ENCODE assay signal across 8 mouse cellular contexts in genomic region chr9:72699702-72700101, GRCm38 (mm10). TPM values are rescaled to one million over a fixed set of nuclear protein-coding genes. Genes with fewer than 3 reads are reported as not detected.
DNase-seq lines count a peak whose midpoint lies in the region; ATAC-seq and TF ChIP-seq lines count a peak whose summit lies in the region.
"Had no signal": no experiment of that assay in that cellular context is flagged by ENCODE, and none has a peak within 500 bp of the region (broad histone marks: within the 10 kb centered on the region; RNA-seq: fewer than 3 reads in every experiment).

No protein-coding gene starts in this region.

- no peak overlapping the region for H3K4me3 ChIP-seq in lung, postnatal 0 days (ENCODE audit: low read depth, low read length)
- H3K4me3 ChIP-seq in heart, embryonic 15.5 days, result no peak overlapping the region
- no peak overlapping the region for H3K4me3 ChIP-seq in midbrain, postnatal 0 days (ENCODE audit: low read depth, low read length)
- H3K4me3 ChIP-seq: limb, embryonic 13.5 days had no signal

- no peak for ATAC-seq in lung, postnatal 0 days
- ATAC-seq in heart, embryonic 15.5 days (replicated peaks; ENCODE audit: insufficient number of reproducible peaks, insufficient read depth, low FRiP score, low read depth), result peak; percentile 45; the same call in 1 of the 2 replicates
- ATAC-seq in midbrain, postnatal 0 days (ENCODE audit: low FRiP score), result no peak
- no peak for ATAC-seq in megakaryocyte, adult 5-6 weeks (ENCODE audit: poor library complexity, severe bottlenecking)

- WGBS in lung, postnatal 0 days, result 48% methylated on average over 3 of the region's 3 CpGs
- WGBS in heart, embryonic 15.5 days, result 18% methylated on average over 3 of the region's 3 CpGs
- 69% methylated on average over 3 of the region's 3 CpGs for WGBS in midbrain, postnatal 0 days

- no peaks in the 10 kb centered on the region for H3K27me3 ChIP-seq in lung, postnatal 0 days (replicated peaks; ENCODE audit: insufficient read depth, low read length)
- H3K27me3 ChIP-seq in heart, embryonic 15.5 days, result no peaks in the 10 kb centered on the region
- no peaks in the 10 kb centered on the region for H3K27me3 ChIP-seq in midbrain, postnatal 0 days (ENCODE audit: insufficient read depth, low read length)
- H3K27me3 ChIP-seq: limb, embryonic 13.5 days had no signal

- no peak overlapping the region for H3K9ac ChIP-seq in lung, postnatal 0 days (replicated peaks; ENCODE audit: low read depth)
- H3K9ac ChIP-seq in heart, embryonic 15.5 days, result no peak overlapping the region
- no peak overlapping the region for H3K9ac ChIP-seq in midbrain, postnatal 0 days (replicated peaks; ENCODE audit: low read length, poor library complexity, severe bottlenecking)
- H3K9ac ChIP-seq: limb, embryonic 13.5 days had no signal

- H3K4me1 ChIP-seq in lung, postnatal 0 days (ENCODE audit: insufficient read depth, low read depth, low read length), result peaks cover 5% of the 10 kb centered on the region; the same call in 1 of the 2 replicates
- H3K4me1 ChIP-seq in heart, embryonic 15.5 days (replicated peaks), result peaks cover 78% of the 10 kb centered on the region
- peaks cover 15% of the 10 kb centered on the region; the same call in 1 of the 2 replicates for H3K4me1 ChIP-seq in midbrain, postnatal 0 days (ENCODE audit: insufficient read depth, low read length)

- no peak overlapping the region for H3K4me2 ChIP-seq in lung, postnatal 0 days (replicated peaks; ENCODE audit: low read depth, low read length)
- no peak overlapping the region for H3K4me2 ChIP-seq in heart, embryonic 15.5 days
- H3K4me2 ChIP-seq in midbrain, postnatal 0 days (ENCODE audit: low read depth, low read length, poor library complexity, severe bottlenecking), result no peak overlapping the region
- H3K4me2 ChIP-seq: limb, embryonic 13.5 days had no signal

- TF ChIP-seq CTCF in lung, postnatal 0 days (IDR thresholded peaks at IDR 0.05), result no peak
- no peak for TF ChIP-seq CTCF in midbrain, postnatal 0 days (IDR thresholded peaks at IDR 0.05)

- peaks cover 6% of the 10 kb centered on the region for H3K36me3 ChIP-seq in lung, postnatal 0 days (ENCODE audit: insufficient read depth, low read length)
- H3K36me3 ChIP-seq in heart, embryonic 15.5 days, result peaks cover 62% of the 10 kb centered on the region
- peaks cover 5% of the 10 kb centered on the region; the same call in 1 of the 2 replicates for H3K36me3 ChIP-seq in midbrain, postnatal 0 days (ENCODE audit: insufficient read depth, low read length)

- no peaks in the 10 kb centered on the region for H3K9me3 ChIP-seq in lung, postnatal 0 days (ENCODE audit: low read length)
- no peaks in the 10 kb centered on the region for H3K9me3 ChIP-seq in heart, embryonic 15.5 days (replicated peaks)
- H3K9me3 ChIP-seq in midbrain, postnatal 0 days (ENCODE audit: low read length), result no peaks in the 10 kb centered on the region
- H3K9me3 ChIP-seq: limb, embryonic 13.5 days had no signal

- H3K27ac ChIP-seq in lung, postnatal 0 days (ENCODE audit: low read length), result no peak overlapping the region
- peak overlapping the region; percentile 38 for H3K27ac ChIP-seq in heart, embryonic 15.5 days
- peak overlapping the region; percentile 62 for H3K27ac ChIP-seq in midbrain, postnatal 0 days (ENCODE audit: low read depth, low read length)
- H3K27ac ChIP-seq: limb, embryonic 13.5 days had no signal

- no peak for TF ChIP-seq EP300 in lung, postnatal 0 days (IDR thresholded peaks at IDR 0.05)

- DNase-seq in lung, postnatal 36 days, result peak; percentile 46
- DNase-seq in lung, postnatal 0 days (ENCODE audit: low spot score), result no peak
- peak; percentile 66 to 74 for DNase-seq in cerebellum, postnatal 25 days
- DNase-seq in midbrain, postnatal 0 days (ENCODE audit: low spot score), result no peak
- DNase-seq in layer of hippocampus, postnatal 10 days (ENCODE audit: low spot score in 2 of 2), result no peak

RNA-seq across cellular contexts. Expression of gene Nedd4, which starts 37.6 kb away (rescaled TPM):
- 264 and 334 TPM in 2 replicates for polyA plus RNA-seq in lung, postnatal 0 days (2015; fragmentation: Nextera tagmentation; extraction: Ambion mirVana)
- 450 and 481 TPM in 2 replicates for polyA plus RNA-seq in heart, embryonic 15.5 days (2015; fragmentation: Nextera tagmentation; extraction: Ambion mirVana)
- total RNA-seq in midbrain, postnatal 0 days (2014; rRNA removed), result 432 and 533 TPM in 2 replicates
- 276 and 321 TPM in 2 replicates for polyA plus RNA-seq in midbrain, postnatal 0 days (2015; fragmentation: Nextera tagmentation; extraction: Ambion mirVana)
- total RNA-seq in layer of hippocampus, postnatal 10 days (2021), result 100 to 1,000 TPM; 342 to 359 TPM
- total RNA-seq in megakaryocyte, adult 5-6 weeks (2015), result 36.7 and 38.0 TPM in 2 replicates
- total RNA-seq in megakaryocyte, adult 5-6 weeks (2017), result 47.0 and 68.7 TPM in 2 replicates

Comparison
In these comparisons a context has a peak if more than half of its experiments do, and no peak if none do; other contexts are left out.
1. DNase-seq: peak in lung, postnatal 36 days (single experiment) and cerebellum, postnatal 25 days (2 of 2); none in lung, postnatal 0 days (single experiment), midbrain, postnatal 0 days (single experiment) and layer of hippocampus, postnatal 10 days (0 of 2).